Mouse (Mus musculus) kidney, adult 2 months (tissue): Measurements from ENCODE around the gene Gusb. TPM values are rescaled to one million over a fixed set of nuclear protein-coding genes. Genes with fewer than 3 reads are reported as not detected.
A peak's percentile ranks its signal among the peaks of the same experiment; 100 is the strongest.

Source experiments
- DNase-seq: peaks from one replicate; pipeline ENCODE4 v3.0.0; 2021
- H3K27ac ChIP-seq: fragments of 200-500 bp; 2 replicates; pipeline ENCODE4 v1.5.1; 2012; ENCODE audit warnings: low read depth, low read length, control low read depth, inconsistent platforms; ENCODE audit not compliant: insufficient read depth
- H3K27me3 ChIP-seq: fragments of 200-500 bp; replicated peaks from 2 replicates; pipeline ENCODE4 v1.6.1; 2012; ENCODE audit warnings: mild to moderate bottlenecking, moderate library complexity, low read length, inconsistent platforms; ENCODE audit not compliant: control insufficient read depth, insufficient read depth
- H3K36me3 ChIP-seq: fragments of 200-500 bp; 2 replicates; pipeline ENCODE4 v1.6.1; 2012; ENCODE audit warnings: mild to moderate bottlenecking, moderate library complexity, low read length, inconsistent platforms; ENCODE audit not compliant: control insufficient read depth, insufficient read depth
- H3K4me1 ChIP-seq: fragments of 200-500 bp; 2 replicates; pipeline ENCODE4 v1.6.1; 2011; ENCODE audit warnings: low read length; ENCODE audit not compliant: control insufficient read depth, insufficient read depth
- H3K4me3 ChIP-seq: fragments of 200-500 bp; 2 replicates; pipeline ENCODE4 v1.5.1; 2011; ENCODE audit warnings: mild to moderate bottlenecking, low read depth, low read length, control low read depth; ENCODE audit not compliant: insufficient read depth
- CTCF ChIP-seq: fragments of 200-500 bp; conservative IDR thresholded peaks from 2 replicates; pipeline ENCODE4 v1.5.1; 2011; ENCODE audit warnings: low read depth, mild to moderate bottlenecking, control low read depth, low read length, moderate library complexity, mixed read lengths; ENCODE audit not compliant: insufficient read depth, insufficient read length
- POLR2A ChIP-seq: fragments of 200-500 bp; IDR thresholded peaks from one replicate; pipeline ENCODE4 v1.6.1; 2011; ENCODE audit warnings: low read depth, low read length, control low read depth
- WGBS: fragments of 180-500 bp; shearing (Covaris S2); methylation state at CpG from one replicate; pipeline ENCODE4 v1.1.7; 2018; 5-methylcytosine and 5-hydroxymethylcytosine counted together
- polyA plus RNA-seq: library from polyadenylated mRNA; depleted of rRNA; stranded (reverse); fragments of >200 nt; gene quantifications from 2 replicates; pipeline ENCODE4 v1.2.3, GENCODE M21; 2012

Gusb gene
- polyA plus RNA-seq, 1 experiment: 26.5 TPM

- no peak for DNase-seq
- peaks cover 6% of the 10 kb centered on the region; the same call in 1 of the 2 replicates for H3K36me3 ChIP-seq
- no peak overlapping the region for H3K27ac ChIP-seq
- no peak overlapping the region for H3K4me3 ChIP-seq
- H3K27me3 ChIP-seq: no peaks in the 10 kb centered on the region
- H3K4me1 ChIP-seq: 0 out of 2 replicates have a peak, but pooled peaks cover 4% of the 10 kb centered on the region
- TF ChIP-seq CTCF (no peak), POLR2A (no peak)
- WGBS: 78% methylated on average over 6 of the region's 6 CpGs
Measured at GRCm38 (mm10) chr5:130008034-130008590, 5.3 kb upstream of the Gusb start.

DNA sequence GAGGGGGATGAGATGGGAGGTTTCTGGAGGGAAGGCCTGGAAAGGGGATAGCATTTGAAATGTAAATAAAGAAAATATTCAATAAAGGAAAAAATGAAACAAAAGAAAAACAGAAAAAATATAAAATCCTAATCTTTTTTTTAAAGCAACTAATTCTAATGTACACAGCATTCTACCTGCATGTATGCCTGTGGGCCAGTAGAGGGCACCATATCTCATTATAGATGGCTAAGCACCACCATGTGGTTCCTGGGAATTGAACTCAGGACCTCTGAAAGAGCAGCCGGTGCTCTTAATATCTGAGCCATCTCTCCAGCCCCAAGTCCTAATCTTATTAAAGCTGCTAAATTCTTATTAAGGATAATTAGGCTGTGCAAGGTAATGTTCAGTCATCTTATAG is 4.5 kb upstream of the Gusb start:
- H3K27me3 ChIP-seq: no peaks in the 10 kb centered on the region
- no peak overlapping the region for H3K27ac ChIP-seq
- H3K4me1 ChIP-seq: 0 out of 2 replicates have a peak, but pooled peaks cover 4% of the 10 kb centered on the region
- DNase-seq: no peak
- WGBS: 84% methylated on average over 1 of the region's 1 CpGs
- H3K36me3 ChIP-seq: peaks cover 4% of the 10 kb centered on the region; the same call in 1 of the 2 replicates
- TF ChIP-seq CTCF (peak; percentile 20; the same call in 1 of the 2 replicates), POLR2A (no peak)
- no peak overlapping the region for H3K4me3 ChIP-seq

- DNase-seq: no peak
- Histone ChIP-seq H3K27me3 (no peaks in the 10 kb centered on the region), H3K27ac (peak overlapping the region; percentile 30; the same call in 1 of the 2 replicates), H3K4me3 (no peak overlapping the region), H3K36me3 (no peaks in the 10 kb centered on the region), H3K4me1 (0 out of 2 replicates have a peak, but pooled peaks cover 4% of the 10 kb centered on the region)
- TF ChIP-seq POLR2A (no peak), CTCF (no peak)
- 46% methylated on average over 7 of the region's 7 CpGs for WGBS
Measured at GRCm38 (mm10) chr5:130003229-130003628, 380 bp upstream of the Gusb start.

- Histone ChIP-seq H3K4me3 (0 out of 2 replicates have a peak overlapping the region, but pooled peaks have one; percentile 71), H3K4me1 (0 out of 2 replicates have a peak, but pooled peaks cover 4% of the 10 kb centered on the region), H3K27ac (no peak overlapping the region), H3K36me3 (no peaks in the 10 kb centered on the region), H3K27me3 (no peaks in the 10 kb centered on the region)
- no peak for TF ChIP-seq POLR2A
- no peak for TF ChIP-seq CTCF
- DNase-seq: no peak
- WGBS: 62% methylated on average over 5 of the region's 5 CpGs
Measured at GRCm38 (mm10) chr5:130001356-130001987, 1.4 kb downstream of the Gusb start.

DNA sequence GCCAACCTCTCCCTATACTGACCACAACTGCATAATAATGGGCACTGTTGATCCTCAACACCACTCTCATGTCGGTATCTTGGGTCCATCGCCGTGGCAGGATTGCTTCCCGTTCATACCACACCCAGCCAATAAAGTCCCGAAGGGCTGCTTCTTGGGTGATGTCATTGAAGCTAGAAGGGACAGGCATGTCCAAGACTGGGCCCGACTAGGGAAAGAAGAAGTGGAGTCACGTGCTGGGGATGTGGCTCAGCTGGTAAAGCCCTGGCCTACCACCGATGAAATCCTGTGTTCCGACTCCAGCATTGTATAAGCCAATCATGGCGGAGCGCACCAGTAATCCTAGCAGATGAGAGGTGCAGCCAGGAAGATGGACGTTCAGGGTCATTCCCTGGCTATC is 2.1 kb downstream of the Gusb start:
- H3K27ac ChIP-seq: no peak overlapping the region
- 89% methylated on average over 12 of the region's 12 CpGs for WGBS
- 0 out of 2 replicates have a peak, but pooled peaks cover 4% of the 10 kb centered on the region for H3K4me1 ChIP-seq
- H3K4me3 ChIP-seq: no peak overlapping the region
- TF ChIP-seq POLR2A: no peak
- no peak for TF ChIP-seq CTCF
- H3K36me3 ChIP-seq: no peaks in the 10 kb centered on the region
- no peaks in the 10 kb centered on the region for H3K27me3 ChIP-seq
- peak; percentile 24 for DNase-seq

GRCm38 (mm10) chr5:129999097-129999496 is 3.8 kb downstream of the Gusb start:
- Histone ChIP-seq H3K27me3 (no peaks in the 10 kb centered on the region), H3K36me3 (no peaks in the 10 kb centered on the region), H3K4me1 (0 out of 2 replicates have a peak, but pooled peaks cover 4% of the 10 kb centered on the region), H3K4me3 (no peak overlapping the region), H3K27ac (no peak overlapping the region)
- peak; percentile 72 for DNase-seq
- WGBS: 23% methylated on average over 4 of the region's 4 CpGs
- TF ChIP-seq CTCF (peak; percentile 98), POLR2A (no peak)

DNA sequence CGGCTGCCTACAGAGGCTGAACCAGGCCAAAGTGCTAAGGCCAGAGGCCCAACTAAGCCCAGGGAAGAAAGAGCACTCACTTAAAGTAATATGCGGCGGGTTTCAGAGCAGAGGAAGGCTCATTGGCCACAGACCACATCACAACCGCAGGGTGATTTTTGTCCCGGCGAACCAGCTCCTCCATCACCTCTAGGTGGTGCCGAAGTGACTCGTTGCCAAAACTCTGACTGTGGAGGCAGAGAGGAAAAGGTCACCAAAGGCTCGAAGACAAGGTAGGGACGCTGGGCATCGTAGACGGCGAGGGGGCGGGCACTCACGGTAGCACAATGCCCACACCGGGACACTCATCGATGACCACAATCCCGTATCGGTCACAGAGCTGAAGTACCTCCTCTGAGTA is 5.1 kb downstream of the Gusb start:
- no peak overlapping the region for H3K4me3 ChIP-seq
- H3K4me1 ChIP-seq: no peaks in the 10 kb centered on the region
- TF ChIP-seq CTCF: no peak
- TF ChIP-seq POLR2A: no peak
- no peaks in the 10 kb centered on the region for H3K27me3 ChIP-seq
- H3K36me3 ChIP-seq: no peaks in the 10 kb centered on the region
- WGBS: 60% methylated on average over 19 of the region's 19 CpGs
- H3K27ac ChIP-seq: no peak overlapping the region
- DNase-seq: no peak
